Comparison of ENCODE assay signal across 13 mouse cellular contexts in genomic region chr15:18189622-18190308, GRCm38 (mm10).
A peak's percentile ranks its signal among the peaks of the same experiment; 100 is the strongest.
DNase-seq lines count a peak whose midpoint lies in the region; ATAC-seq lines count a peak whose summit lies in the region.
"Had no signal": no experiment of that assay in that cellular context is flagged by ENCODE, and none has a peak within 500 bp of the region (broad histone marks: within the 10 kb centered on the region; RNA-seq: fewer than 3 reads in every experiment).

No protein-coding gene starts in this region.

- no peak overlapping the region for H3K9ac ChIP-seq in heart, embryonic 15.5 days
- H3K9ac ChIP-seq in midbrain, embryonic 12.5 days (replicated peaks) = no peak overlapping the region
- H3K9ac ChIP-seq: lung, embryonic 15.5 days had no signal

- no peak overlapping the region for H3K27ac ChIP-seq in heart, embryonic 15.5 days
- H3K27ac ChIP-seq in midbrain, embryonic 12.5 days (replicated peaks) = no peak overlapping the region
- H3K27ac ChIP-seq: lung, embryonic 15.5 days; stomach, postnatal 0 days had no signal

- no peak for DNase-seq in heart, postnatal 25 days (ENCODE audit: low spot score)
- DNase-seq in MEL-GATA-1-ER (ENCODE audit: extremely low read depth, low read depth) = peak; percentile 75
- peak; percentile 2 for DNase-seq in forelimb bud, embryonic 11.5 days (ENCODE audit: low read depth, low spot score)
- DNase-seq in thymus, postnatal 14 days = no peak
- DNase-seq in testis, postnatal 10 days (ENCODE audit: low spot score) = no peak
- DNase-seq in urinary bladder, postnatal 14 days (ENCODE audit: low spot score) = no peak
- DNase-seq: cerebellum, adult 18-20 months had no signal

- H3K4me3 ChIP-seq in heart, embryonic 15.5 days = no peak overlapping the region
- H3K4me3 ChIP-seq in midbrain, embryonic 12.5 days = no peak overlapping the region
- H3K4me3 ChIP-seq: erythroblast, embryonic 14.5 days; lung, embryonic 15.5 days had no signal

- H3K4me1 ChIP-seq in heart, embryonic 15.5 days (replicated peaks) = 0 out of 2 replicates have a peak, but pooled peaks cover 3% of the 10 kb centered on the region
- H3K4me1 ChIP-seq in midbrain, embryonic 12.5 days = no peaks in the 10 kb centered on the region
- H3K4me1 ChIP-seq: lung, embryonic 15.5 days had no signal

- 0 out of 2 replicates have a peak, but pooled peaks have one; percentile 50 for ATAC-seq in heart, embryonic 15.5 days (replicated peaks; ENCODE audit: insufficient number of reproducible peaks, insufficient read depth, low FRiP score, low read depth)
- ATAC-seq in midbrain, embryonic 12.5 days (ENCODE audit: low FRiP score, low read depth) = peak; percentile 93

- no peaks in the 10 kb centered on the region for H3K27me3 ChIP-seq in heart, embryonic 15.5 days
- no peaks in the 10 kb centered on the region for H3K27me3 ChIP-seq in midbrain, embryonic 12.5 days
- H3K27me3 ChIP-seq: lung, embryonic 15.5 days had no signal

- 37% methylated on average over 5 of the region's 5 CpGs for whole genome bisulfite sequencing in heart, embryonic 15.5 days
- WGBS in midbrain, embryonic 12.5 days = 53% methylated on average over 5 of the region's 5 CpGs

- no peaks in the 10 kb centered on the region for H3K9me3 ChIP-seq in heart, embryonic 15.5 days (replicated peaks)
- no peaks in the 10 kb centered on the region for H3K9me3 ChIP-seq in midbrain, embryonic 12.5 days
- H3K9me3 ChIP-seq: lung, embryonic 15.5 days had no signal

- no peaks in the 10 kb centered on the region for H3K36me3 ChIP-seq in heart, embryonic 15.5 days
- no peaks in the 10 kb centered on the region for H3K36me3 ChIP-seq in midbrain, embryonic 12.5 days
- H3K36me3 ChIP-seq: lung, embryonic 15.5 days had no signal

- no peak overlapping the region for H3K4me2 ChIP-seq in heart, embryonic 15.5 days
- H3K4me2 ChIP-seq in midbrain, embryonic 12.5 days (replicated peaks) = no peak overlapping the region
- H3K4me2 ChIP-seq: heart, embryonic 11.5 days; lung, embryonic 15.5 days had no signal

- intact Hi-C loops in heart, postnatal 25 days (cut with DNase I) = no loop called here

Comparison
In these comparisons a context has a peak if more than half of its experiments do, and no peak if none do; other contexts are left out.
1. DNase-seq: peak in MEL-GATA-1-ER (single experiment) and forelimb bud, embryonic 11.5 days (single experiment); none in heart, postnatal 25 days (single experiment), thymus, postnatal 14 days (single experiment), testis, postnatal 10 days (single experiment) and urinary bladder, postnatal 14 days (single experiment).